Mouse (Mus musculus) lung, adult 10 weeks (tissue): ENCODE results near the gene Gm4881. TPM values are rescaled to one million over a fixed set of nuclear protein-coding genes. Genes with fewer than 3 reads are reported as not detected.

Experiments used
- polyA plus RNA-seq: library from polyadenylated mRNA; stranded (reverse); fragments of 350-450 nt; fragmentation: Illumina TruSeq; extraction: RNeasy Lipid Tissue Mini Kit (QIAGEN cat#74804); gene quantifications from one replicate; pipeline ENCODE4 v1.2.3, GENCODE M21; 2014; ENCODE audit warnings: low read depth, low replicate concordance; ENCODE audit not compliant: insufficient read depth

Gm4881 gene
- not detected for polyA plus RNA-seq

GRCm38 (mm10) chr7:24944257-24944950, at the start of gene Gm4881:
TSS of gene Gm4881 (minus strand) at chr7:24944494.

GRCm38 (mm10) chr7:24971972-24972893, 27.9 kb upstream of the Gm4881 start, which contains the start of gene Rabac1:
TSS of gene Rabac1 (minus strand) at chr7:24972754.

DNA sequence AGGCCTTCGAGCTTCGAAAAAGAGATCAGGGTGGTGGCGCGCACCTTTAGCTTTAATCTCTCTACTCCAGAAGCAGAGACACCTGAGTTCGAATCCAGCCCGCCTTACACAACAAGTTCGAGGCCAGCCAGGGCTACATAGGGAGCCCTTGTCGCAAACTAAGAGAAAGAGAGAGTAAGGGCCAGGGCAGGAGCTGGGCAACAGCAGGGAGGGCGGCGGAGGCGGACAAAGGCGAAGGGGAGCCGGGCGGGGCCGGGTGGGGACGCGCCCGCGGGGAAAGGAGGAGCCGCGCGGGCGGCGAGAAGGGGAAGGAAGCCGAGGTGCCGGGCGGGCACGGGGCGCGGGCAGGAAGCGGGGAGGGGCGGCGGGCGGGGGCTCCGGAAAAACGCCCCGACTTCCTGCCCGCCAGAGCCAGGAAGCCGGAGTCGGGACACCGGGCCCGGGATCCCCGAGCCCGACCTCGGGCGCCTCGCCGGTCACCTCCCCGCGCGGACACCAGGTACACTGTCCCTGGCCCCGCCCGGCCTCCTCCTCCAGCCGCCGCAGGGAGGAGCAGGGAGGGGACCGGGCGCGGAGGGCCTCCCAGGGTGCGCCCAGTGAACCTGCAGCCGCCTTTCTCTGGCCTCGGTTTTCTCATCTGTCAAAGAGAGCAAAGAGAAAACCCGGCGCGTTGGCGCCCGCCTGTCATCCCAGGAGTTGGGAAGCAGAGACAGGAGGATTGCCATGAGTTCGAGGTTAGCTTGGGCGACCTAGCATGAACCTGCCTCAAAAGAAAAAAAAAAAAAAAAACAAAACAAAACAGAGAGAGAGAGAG, 41.5 kb downstream of the Gm4881 start, which contains the start of gene Arhgef1:
Gene Arhgef1 (plus strand): TSS at position 283 of the 814 bp plus-strand sequence.

DNA sequence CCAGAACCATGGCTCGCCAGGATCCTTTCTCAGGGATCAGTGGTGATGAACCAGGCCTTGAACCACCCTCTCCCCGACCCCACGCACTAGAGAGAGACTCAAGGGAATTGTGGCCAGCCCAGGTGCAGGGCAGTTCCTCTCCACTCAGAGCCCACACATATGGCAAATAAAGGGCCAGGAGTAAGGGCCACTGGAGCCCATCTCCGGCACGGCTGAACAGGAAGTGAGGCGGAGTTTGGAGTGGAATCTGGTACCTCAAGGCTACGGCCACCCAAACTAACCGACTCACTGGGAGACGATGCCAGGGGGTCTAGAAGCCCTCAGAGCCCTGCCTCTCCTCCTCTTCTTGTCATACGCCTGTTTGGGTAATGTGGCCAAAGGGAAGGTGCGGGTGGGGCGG, 47.1 kb downstream of the Gm4881 start, which contains the start of gene Cd79a:
Gene Cd79a (plus strand): TSS at position 158 of the 400 bp plus-strand sequence.

GRCm38 (mm10) chr7:24883896-24884692, 60.2 kb downstream of the Gm4881 start, which contains the start of gene Rps19:
TSS of gene Rps19 (plus strand) at chr7:24884371.

Other genes with a start within 250 kb of the Gm4881 start
- gene BC049730, start 235.3 kb downstream of the Gm4881 start, polyA plus RNA-seq: not detected
- not detected for gene Gm4763, start 217.6 kb downstream of the Gm4881 start, polyA plus RNA-seq
- gene Cd177, start 184.2 kb downstream of the Gm4881 start, polyA plus RNA-seq: 2.9 TPM
- gene Ceacam10, start 167.3 kb downstream of the Gm4881 start, polyA plus RNA-seq: 0.31 TPM
- gene Gm9844, start 82.3 kb downstream of the Gm4881 start, polyA plus RNA-seq: 10.3 TPM
- not detected for gene Lypd4, start 74.6 kb downstream of the Gm4881 start, polyA plus RNA-seq
- gene Dmrtc2, start 74.4 kb downstream of the Gm4881 start, polyA plus RNA-seq: not detected
- gene Rps19, start 60.1 kb downstream of the Gm4881 start, polyA plus RNA-seq: 2,096 TPM
- gene Cd79a, start 47.1 kb downstream of the Gm4881 start, polyA plus RNA-seq: 88.3 TPM
- 98.1 TPM for gene Arhgef1, start 41.6 kb downstream of the Gm4881 start, polyA plus RNA-seq
- gene Rabac1, start 28.3 kb upstream of the Gm4881 start, polyA plus RNA-seq: 441 TPM
- gene Atp1a3, start 61.5 kb upstream of the Gm4881 start, polyA plus RNA-seq: 1.9 TPM
- 4.9 TPM for gene Grik5, start 127.9 kb upstream of the Gm4881 start, polyA plus RNA-seq
- 8.7 TPM for gene Zfp574, start 128.1 kb upstream of the Gm4881 start, polyA plus RNA-seq
- gene Pou2f2, start 235.2 kb upstream of the Gm4881 start, polyA plus RNA-seq: 1.9 TPM